9 mouse cellular contexts compared by ENCODE assay signal in the genomic region with DNA sequence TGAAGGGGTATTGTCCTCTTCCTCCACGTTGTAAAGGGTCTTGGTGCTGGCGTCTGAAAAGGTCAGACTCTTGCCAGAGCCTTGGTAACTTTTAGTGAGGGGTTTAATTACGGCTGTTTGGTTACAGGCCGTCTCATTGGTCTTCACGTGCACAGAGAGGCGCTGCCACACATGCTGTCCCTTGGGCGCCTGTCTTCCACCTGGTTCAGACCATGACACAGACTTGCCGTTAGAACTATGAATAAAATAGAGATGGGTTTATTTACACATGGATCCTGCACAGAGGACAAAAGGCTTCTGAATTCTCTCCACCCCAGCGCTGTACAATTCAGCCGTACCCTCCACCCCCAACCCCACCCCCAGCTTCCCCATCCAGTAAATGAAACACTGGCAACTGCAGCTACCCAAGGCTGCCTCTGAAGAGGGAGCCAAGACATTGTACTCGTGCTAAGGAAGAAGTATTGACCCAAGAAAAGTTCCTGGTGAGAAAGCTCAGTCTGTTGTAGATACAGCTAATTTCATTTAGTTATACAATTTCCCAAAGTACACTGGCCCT. TPM values are rescaled to one million over a fixed set of nuclear protein-coding genes. Genes with fewer than 3 reads are reported as not detected.
DNase-seq lines count a peak whose midpoint lies in the region; ATAC-seq lines count a peak whose summit lies in the region.
"Had no signal": no experiment of that assay in that cellular context is flagged by ENCODE, and none has a peak within 500 bp of the region (broad histone marks: within the 10 kb centered on the region; RNA-seq: fewer than 3 reads in every experiment).

No protein-coding gene starts in this region.

- no peaks in the 10 kb centered on the region for H3K9me3 ChIP-seq in kidney, embryonic 15.5 days (replicated peaks)
- H3K9me3 ChIP-seq in forebrain, embryonic 10.5 days = no peaks in the 10 kb centered on the region
- H3K9me3 ChIP-seq in limb, embryonic 10.5 days (replicated peaks) = no peaks in the 10 kb centered on the region
- H3K9me3 ChIP-seq in neural tube, embryonic 13.5 days = no peaks in the 10 kb centered on the region

- peaks cover 25% of the 10 kb centered on the region for H3K27me3 ChIP-seq in kidney, embryonic 15.5 days
- H3K27me3 ChIP-seq in forebrain, embryonic 10.5 days (ENCODE audit: poor library complexity, severe bottlenecking) = peaks cover 23% of the 10 kb centered on the region
- peaks cover 17% of the 10 kb centered on the region for H3K27me3 ChIP-seq in limb, embryonic 10.5 days (ENCODE audit: low read depth, poor library complexity, severe bottlenecking)
- peaks cover 6% of the 10 kb centered on the region; the same call in 1 of the 2 replicates for H3K27me3 ChIP-seq in neural tube, embryonic 13.5 days

- 13% methylated on average over 11 of the region's 11 CpGs for WGBS in kidney, embryonic 15.5 days
- 17% methylated on average over 11 of the region's 11 CpGs for WGBS in forebrain, embryonic 10.5 days
- 24% methylated on average over 11 of the region's 11 CpGs for WGBS in limb, embryonic 10.5 days
- WGBS in neural tube, embryonic 13.5 days = 8% methylated on average over 11 of the region's 11 CpGs

- peak overlapping the region; percentile 45 for H3K4me3 ChIP-seq in kidney, embryonic 15.5 days (replicated peaks)
- peak overlapping the region; percentile 59 for H3K4me3 ChIP-seq in forebrain, embryonic 10.5 days
- H3K4me3 ChIP-seq in limb, embryonic 10.5 days = peak overlapping the region; percentile 55
- H3K4me3 ChIP-seq in neural tube, embryonic 13.5 days = peak overlapping the region; percentile 48

- ATAC-seq in kidney, embryonic 15.5 days (replicated peaks; ENCODE audit: low FRiP score) = peak; percentile 9; the same call in 1 of the 2 replicates
- ATAC-seq in neural tube, embryonic 13.5 days (ENCODE audit: low read depth) = peak; percentile 80

- no peak overlapping the region for H3K27ac ChIP-seq in kidney, embryonic 15.5 days
- H3K27ac ChIP-seq in forebrain, embryonic 10.5 days = 0 out of 2 replicates have a peak overlapping the region, but pooled peaks have one; percentile 62
- 0 out of 2 replicates have a peak overlapping the region, but pooled peaks have one; percentile 47 for H3K27ac ChIP-seq in limb, embryonic 10.5 days
- H3K27ac ChIP-seq in neural tube, embryonic 13.5 days (replicated peaks) = no peak overlapping the region

- H3K4me2 ChIP-seq in kidney, embryonic 15.5 days = peak overlapping the region; percentile 90
- H3K4me2 ChIP-seq in neural tube, embryonic 13.5 days = peak overlapping the region; percentile 93

- no peaks in the 10 kb centered on the region for H3K36me3 ChIP-seq in kidney, embryonic 15.5 days
- no peaks in the 10 kb centered on the region for H3K36me3 ChIP-seq in forebrain, embryonic 10.5 days (replicated peaks)
- no peaks in the 10 kb centered on the region for H3K36me3 ChIP-seq in limb, embryonic 10.5 days
- H3K36me3 ChIP-seq in neural tube, embryonic 13.5 days = no peaks in the 10 kb centered on the region

- peaks cover 11% of the 10 kb centered on the region; the same call in 1 of the 2 replicates for H3K4me1 ChIP-seq in kidney, embryonic 15.5 days
- peaks cover 12% of the 10 kb centered on the region for H3K4me1 ChIP-seq in forebrain, embryonic 10.5 days
- peaks cover 13% of the 10 kb centered on the region for H3K4me1 ChIP-seq in limb, embryonic 10.5 days
- H3K4me1 ChIP-seq in neural tube, embryonic 13.5 days (replicated peaks) = peaks cover 7% of the 10 kb centered on the region; the same call in 1 of the 2 replicates

- H3K9ac ChIP-seq in kidney, embryonic 15.5 days = no peak overlapping the region
- peak overlapping the region; percentile 64 for H3K9ac ChIP-seq in neural tube, embryonic 13.5 days

- DNase-seq in kidney, postnatal 25 days = no peak
- no peak for DNase-seq in forebrain, embryonic 10.5 days (ENCODE audit: extremely low spot score, low spot score)
- no peak for DNase-seq in limb, embryonic 10.5 days (ENCODE audit: low spot score)
- no peak for DNase-seq in testis, postnatal 10 days (ENCODE audit: low spot score)
- no peak for DNase-seq in frontal cortex, postnatal 36 days (ENCODE audit: low spot score in 2 of 2)
- DNase-seq in kidney, adult 18-20 months = no peak
- DNase-seq: thymus, postnatal 4 days had no signal

RNA-seq across cellular contexts. Expression of a gene that starts 8.6 kb away (rescaled TPM):
- not detected in 2 replicates for polyA plus RNA-seq in kidney, embryonic 15.5 days (2015; fragmentation: Nextera tagmentation; extraction: Ambion mirVana)
- polyA plus RNA-seq in forebrain, embryonic 10.5 days (2016; fragmentation: Nextera tagmentation; extraction: Ambion mirVana) = not detected in 2 replicates
- polyA plus RNA-seq in limb, embryonic 10.5 days (2016; fragmentation: Nextera tagmentation; extraction: Ambion mirVana) = not detected in 2 replicates
- polyA plus RNA-seq in neural tube, embryonic 13.5 days (2015; fragmentation: Nextera tagmentation; extraction: Ambion mirVana) = not detected in 2 replicates

Comparison
In these comparisons a context has a peak if more than half of its experiments do, and no peak if none do; other contexts are left out.
1. H3K27ac ChIP-seq: peak in forebrain, embryonic 10.5 days (single experiment) and limb, embryonic 10.5 days (single experiment); none in kidney, embryonic 15.5 days (single experiment) and neural tube, embryonic 13.5 days (single experiment).
2. Peak in every context shown above with its lines, with median percentiles within 50 percentile points of each other: H3K4me3 ChIP-seq.